Mouse (Mus musculus) testis, adult 2 months (tissue): ENCODE data around the gene Usp24. TPM values are rescaled to one million over a fixed set of nuclear protein-coding genes. Genes with fewer than 3 reads are reported as not detected.

Experiments used
- H3K27ac ChIP-seq: fragments of 200-500 bp; 2 replicates; pipeline ENCODE4 v1.5.1; 2012; ENCODE audit warnings: low read depth, low read length; ENCODE audit not compliant: control insufficient read depth, insufficient read depth
- H3K27me3 ChIP-seq: fragments of 200-500 bp; 2 replicates; pipeline ENCODE4 v1.6.1; 2012; ENCODE audit warnings: mild to moderate bottlenecking, low read length, moderate library complexity; ENCODE audit not compliant: control insufficient read depth, insufficient read depth
- H3K36me3 ChIP-seq: fragments of 200-500 bp; 2 replicates; pipeline ENCODE4 v1.6.1; 2012; ENCODE audit warnings: mild to moderate bottlenecking, low read length; ENCODE audit not compliant: control insufficient read depth, insufficient read depth
- H3K4me1 ChIP-seq: fragments of 200-500 bp; 2 replicates; pipeline ENCODE4 v1.6.1; 2012; ENCODE audit warnings: low read length; ENCODE audit not compliant: control insufficient read depth, insufficient read depth
- H3K4me3 ChIP-seq: fragments of 200-500 bp; 2 replicates; pipeline ENCODE4 v1.5.1; 2012; ENCODE audit warnings: low read depth, mild to moderate bottlenecking, low read length, moderate library complexity, mixed read lengths; ENCODE audit not compliant: control insufficient read depth
- CTCF ChIP-seq: fragments of 200-500 bp; IDR thresholded peaks from 2 replicates; pipeline ENCODE4 v1.5.1; 2012; ENCODE audit warnings: low read depth, mild to moderate bottlenecking, inconsistent platforms, low read length, moderate library complexity; ENCODE audit not compliant: control insufficient read depth, insufficient read depth, insufficient replicate concordance
- POLR2A ChIP-seq: fragments of 200-500 bp; IDR thresholded peaks from 2 replicates; pipeline ENCODE4 v1.6.1; 2012; ENCODE audit warnings: low read depth, mild to moderate bottlenecking, inconsistent platforms, low read length, moderate library complexity; ENCODE audit not compliant: control insufficient read depth
- polyA plus RNA-seq: library from polyadenylated mRNA; depleted of rRNA; stranded (reverse); fragments of >200 nt; gene quantifications from 2 replicates; pipeline ENCODE4 v1.2.3, GENCODE M21; 2012

Usp24 gene
- polyA plus RNA-seq, 1 experiment, result 11.5 TPM

DNA sequence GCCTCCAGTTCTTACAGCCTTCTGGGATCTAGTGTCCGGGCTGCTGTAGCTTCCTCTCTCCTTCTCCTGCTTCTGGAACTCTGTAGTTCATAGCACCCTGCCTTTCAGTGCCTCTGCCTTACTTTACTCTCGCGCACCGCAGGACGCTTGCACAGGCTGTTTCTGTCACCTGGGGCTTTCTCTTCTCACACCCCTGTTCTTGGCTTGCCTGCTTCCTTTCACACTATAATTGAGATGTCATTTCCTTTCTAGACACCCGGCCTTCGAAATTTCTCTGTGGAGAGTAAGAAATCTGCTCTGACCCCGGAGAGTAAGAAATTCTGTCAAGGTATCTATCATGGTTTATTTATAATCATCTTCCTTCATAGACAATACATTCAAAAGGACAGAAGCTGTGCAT, 2.9 kb upstream of the Usp24 start:
- peaks cover 7% of the 10 kb centered on the region for H3K4me1 ChIP-seq
- H3K27ac ChIP-seq, result no peak overlapping the region
- no peaks in the 10 kb centered on the region for H3K36me3 ChIP-seq
- H3K4me3 ChIP-seq, result no peak overlapping the region
- H3K27me3 ChIP-seq, result no peaks in the 10 kb centered on the region
- no peak for TF ChIP-seq POLR2A
- TF ChIP-seq CTCF, result no peak

DNA sequence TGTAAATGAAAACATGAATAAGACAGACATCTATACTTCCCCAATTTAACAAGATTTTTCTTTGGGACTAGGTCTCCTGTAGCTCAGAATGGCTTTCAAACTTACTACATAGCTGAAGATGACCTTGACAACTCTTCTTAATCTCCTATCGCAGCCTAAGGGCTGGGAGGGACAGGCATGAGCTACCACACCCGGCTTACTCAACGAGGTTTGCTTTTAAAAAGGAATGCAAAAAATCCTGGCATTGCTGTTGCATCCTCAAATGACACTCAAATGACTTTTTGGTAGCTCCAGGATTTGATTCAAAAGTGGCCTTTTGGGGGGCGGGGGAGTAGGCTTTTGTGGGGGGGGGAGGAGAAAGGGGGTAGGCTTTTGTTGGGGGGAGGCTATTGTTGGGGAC, 2.1 kb upstream of the Usp24 start:
- Histone ChIP-seq H3K4me1 (peaks cover 9% of the 10 kb centered on the region), H3K27me3 (no peaks in the 10 kb centered on the region), H3K36me3 (no peaks in the 10 kb centered on the region), H3K27ac (no peak overlapping the region), H3K4me3 (no peak overlapping the region)
- no peak for TF ChIP-seq CTCF

DNA sequence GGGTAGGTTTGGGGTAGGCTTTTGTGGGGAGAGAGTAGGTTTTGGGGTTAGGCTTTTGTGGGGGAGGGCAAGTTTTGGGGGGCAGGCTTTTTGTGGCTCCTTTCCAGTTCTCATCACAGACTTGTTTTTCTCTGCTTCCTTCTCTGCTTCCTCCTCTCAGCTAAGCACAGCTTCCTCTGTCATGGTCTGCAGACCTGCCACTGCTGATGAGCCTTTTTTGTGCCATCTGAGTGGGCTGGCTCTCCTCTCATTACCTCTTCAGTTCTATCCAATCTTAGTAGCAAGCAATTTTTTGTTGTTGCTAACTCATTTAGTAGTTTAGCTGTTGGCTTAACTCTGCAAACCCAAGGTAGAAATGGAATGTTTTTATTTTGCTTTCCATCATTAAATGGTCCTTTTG, 1.7 kb upstream of the Usp24 start:
- no peak overlapping the region for H3K27ac ChIP-seq
- no peak for TF ChIP-seq POLR2A
- no peak for TF ChIP-seq CTCF

DNA sequence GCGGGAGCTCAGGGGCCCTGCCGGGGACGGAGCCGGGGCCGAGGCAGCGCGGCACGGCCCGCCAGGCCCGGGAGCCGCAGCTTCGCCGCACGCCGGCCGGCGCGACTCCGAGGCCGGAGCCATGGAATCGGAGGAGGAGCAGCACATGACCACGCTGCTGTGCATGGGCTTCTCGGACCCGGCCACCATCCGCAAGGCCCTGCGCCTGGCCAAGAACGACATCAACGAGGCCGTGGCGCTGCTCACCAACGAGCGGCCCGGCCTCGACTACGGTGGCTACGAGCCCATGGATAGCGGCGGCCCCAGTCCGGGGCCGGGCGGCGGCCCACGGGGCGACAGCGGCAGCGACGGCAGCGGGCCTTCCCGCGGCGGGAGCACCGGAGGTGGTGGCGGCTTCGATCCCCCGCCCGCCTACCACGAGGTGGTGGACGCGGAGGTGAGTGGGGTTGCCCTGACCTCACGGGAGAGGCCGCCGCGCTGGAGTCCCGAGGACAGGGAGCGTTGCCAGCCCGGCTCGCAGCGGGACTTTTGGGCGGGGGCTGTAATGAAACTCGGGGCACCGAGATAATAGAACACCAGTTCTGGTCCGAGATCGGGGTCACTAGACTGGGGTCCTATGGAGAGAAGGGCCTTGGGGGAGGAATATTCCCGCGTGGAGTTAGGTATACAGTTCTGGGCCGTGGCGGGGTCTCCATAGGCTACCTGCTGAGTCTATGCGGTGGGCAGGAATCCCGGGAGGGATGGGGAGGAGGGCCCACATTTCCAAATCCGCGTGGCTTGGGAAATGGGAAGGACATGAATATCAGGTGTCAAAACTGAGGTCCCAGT, 552 bp downstream of the Usp24 start:
- Histone ChIP-seq H3K27ac (peak overlapping the region; percentile 98), H3K4me1 (peaks cover 9% of the 10 kb centered on the region), H3K36me3 (no peaks in the 10 kb centered on the region), H3K27me3 (no peaks in the 10 kb centered on the region), H3K4me3 (peak overlapping the region; percentile 98)
- TF ChIP-seq CTCF (no peak), POLR2A (no peak; the same call in none of the 2 replicates)

More for the DNA sequence above, 1.7 kb upstream of the Usp24 start:
- Histone ChIP-seq H3K4me3 (no peak overlapping the region), H3K36me3 (no peaks in the 10 kb centered on the region), H3K4me1 (peaks cover 9% of the 10 kb centered on the region), H3K27me3 (no peaks in the 10 kb centered on the region)

DNA sequence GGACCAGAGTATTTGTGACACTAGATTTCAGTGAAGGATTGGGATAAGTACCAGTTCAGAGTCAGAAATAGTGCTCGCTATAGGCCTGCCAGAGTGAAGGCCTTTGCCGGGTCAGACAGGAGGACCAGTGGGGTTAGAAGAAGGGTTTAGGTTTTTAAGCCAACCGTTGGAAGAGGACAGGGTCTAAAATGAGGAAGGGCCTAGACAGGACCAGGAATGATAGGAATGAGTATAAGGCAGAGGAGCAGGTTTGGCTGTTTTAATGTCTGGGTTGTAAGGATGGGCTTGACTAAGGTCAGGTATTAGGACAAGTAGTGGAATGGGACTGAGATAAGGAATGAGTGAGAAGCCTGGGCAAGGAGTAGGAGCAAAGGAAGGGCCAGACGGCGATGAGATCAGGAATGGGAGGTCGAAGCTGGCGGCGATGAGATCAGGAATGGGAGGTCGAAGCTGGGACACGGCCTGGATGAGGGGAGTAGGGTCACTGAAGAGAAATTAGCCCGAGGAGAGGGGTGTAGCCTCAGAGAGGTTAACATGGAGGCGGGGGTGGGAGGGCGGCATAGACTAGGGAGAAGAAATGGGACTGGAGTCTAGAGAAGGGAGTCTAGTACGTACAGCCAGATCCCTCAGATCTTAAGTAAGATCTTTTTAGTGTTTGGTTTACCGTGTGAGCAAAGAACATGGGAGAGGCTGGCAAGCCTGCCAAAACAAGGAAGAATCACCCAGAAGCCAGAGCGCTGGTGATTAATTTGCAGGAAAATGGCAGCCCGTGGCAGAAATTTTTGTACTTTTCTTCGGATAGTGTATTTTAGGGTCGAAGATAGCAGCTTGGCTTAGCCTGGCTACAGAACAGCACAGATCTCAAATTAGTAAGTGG, 1.4 kb downstream of the Usp24 start:
- Histone ChIP-seq H3K27me3 (no peaks in the 10 kb centered on the region), H3K4me3 (peak overlapping the region; percentile 98), H3K4me1 (peaks cover 9% of the 10 kb centered on the region), H3K27ac (peak overlapping the region; percentile 98), H3K36me3 (no peaks in the 10 kb centered on the region)
- no peak for TF ChIP-seq POLR2A
- TF ChIP-seq CTCF, result no peak

DNA sequence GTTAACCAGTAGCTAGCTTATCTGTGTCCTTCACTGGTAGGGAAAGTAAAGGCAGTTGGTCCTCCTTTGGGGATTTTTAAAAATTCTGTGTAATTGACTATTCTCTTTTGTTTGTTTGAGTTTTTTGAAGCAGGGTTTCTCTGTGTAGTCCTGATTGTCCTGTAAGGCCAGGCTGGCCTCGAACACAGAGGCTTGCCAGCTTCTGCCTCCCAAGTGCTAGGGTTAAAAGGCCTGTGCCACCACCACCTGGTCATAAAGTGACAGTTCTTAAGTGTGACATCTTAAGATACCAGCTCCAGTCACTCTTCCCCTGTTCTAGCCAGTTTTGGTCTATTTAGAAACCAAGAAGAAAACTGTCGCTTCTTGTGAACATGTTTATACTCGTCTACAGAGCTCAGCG, 2.2 kb downstream of the Usp24 start:
- Histone ChIP-seq H3K4me3 (no peak overlapping the region), H3K27me3 (no peaks in the 10 kb centered on the region), H3K27ac (no peak overlapping the region), H3K4me1 (peaks cover 9% of the 10 kb centered on the region), H3K36me3 (no peaks in the 10 kb centered on the region)
- TF ChIP-seq POLR2A (no peak), CTCF (no peak)

DNA sequence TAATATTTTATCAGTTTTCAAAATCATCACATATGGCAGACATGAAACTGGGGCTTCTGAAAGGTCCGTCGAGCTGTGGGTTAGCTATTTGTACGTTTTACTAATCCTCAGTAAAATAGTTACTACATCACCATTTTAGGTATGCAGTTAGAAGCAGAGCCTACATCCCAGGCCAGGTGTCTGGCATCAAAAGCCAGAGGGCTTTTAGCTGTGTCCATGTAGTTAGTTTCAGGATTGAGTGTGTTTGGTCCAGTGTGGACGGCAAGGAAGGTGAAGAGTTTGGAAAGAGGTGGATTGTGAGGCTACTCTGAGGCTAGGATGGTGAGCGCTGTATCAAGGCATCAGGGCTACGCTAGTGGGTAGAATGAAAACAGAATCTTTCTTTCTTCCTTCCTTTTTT, 3.0 kb downstream of the Usp24 start:
- no peaks in the 10 kb centered on the region for H3K36me3 ChIP-seq
- no peaks in the 10 kb centered on the region for H3K27me3 ChIP-seq
- no peak overlapping the region for H3K4me3 ChIP-seq
- TF ChIP-seq POLR2A (no peak), CTCF (no peak)
- peaks cover 9% of the 10 kb centered on the region for H3K4me1 ChIP-seq
- H3K27ac ChIP-seq, result no peak overlapping the region
